In genomic region chr13:48814406-48814805, GRCm38 (mm10) we compare ENCODE assay signal across 17 mouse cellular contexts.
DNase-seq lines count a peak whose midpoint lies in the region.
"Had no signal": no experiment of that assay in that cellular context is flagged by ENCODE, and none has a peak within 500 bp of the region (broad histone marks: within the 10 kb centered on the region; RNA-seq: fewer than 3 reads in every experiment).

No protein-coding gene starts in this region.

- DNase-seq in cerebellum, adult 11 months: peak; percentile 34
- no peak for DNase-seq in cerebellum, postnatal 4 days (ENCODE audit: low spot score in 2 of 2)
- DNase-seq in cerebellum, adult 18-20 months: peak; percentile 36 to 52
- DNase-seq in cerebellum, adult 9-11 months: peak; percentile 69
- no peak for DNase-seq in neural tube, embryonic 10.5 days (ENCODE audit: extremely low spot score, low spot score)
- DNase-seq in left cerebral cortex, adult 11 months (ENCODE audit: low spot score): no peak
- DNase-seq in T-cell, adult 2 months (ENCODE audit: low spot score): no peak
- DNase-seq: adrenal gland, adult 2 months; adrenal gland, postnatal 14 days; B cell, adult 2 months; embryo, embryonic 11 days; gastrocnemius, postnatal 10 days; gastrocnemius, postnatal 36 days; heart, adult 2 months; heart, postnatal 14 days; heart, postnatal 4 days; kidney, adult 2 months had no signal

Comparison
In these comparisons a context has a peak if more than half of its experiments do, and no peak if none do; other contexts are left out.
1. DNase-seq: peak in cerebellum, adult 11 months (single experiment), cerebellum, adult 18-20 months (2 of 2) and cerebellum, adult 9-11 months (single experiment); none in cerebellum, postnatal 4 days (0 of 2), neural tube, embryonic 10.5 days (single experiment), left cerebral cortex, adult 11 months (single experiment) and T-cell, adult 2 months (single experiment).